Mouse (Mus musculus) intestine, postnatal 0 days (tissue): ENCODE results near the gene Hrnr. TPM values are rescaled to one million over a fixed set of nuclear protein-coding genes. Genes with fewer than 3 reads are reported as not detected.

Source experiments
- ATAC-seq: fragments of 200-750 bp; cut with Nextera tagmentation; 2 replicates; pipeline ENCODE4 v1.8.0; 2017; ENCODE audit warnings: mild to moderate bottlenecking, moderate TSS enrichment, moderate library complexity
- H3K27ac ChIP-seq: fragments of 300-500 bp; sonication (generic); 2 replicates; pipeline ENCODE4 v1.5.1; 2014; ENCODE audit warnings: mild to moderate bottlenecking, low read depth, low read length, moderate library complexity
- H3K27me3 ChIP-seq: fragments of 300-500 bp; sonication (generic); replicated peaks from 2 replicates; pipeline ENCODE4 v1.6.1; 2014; ENCODE audit warnings: low read length, mixed read lengths; ENCODE audit not compliant: control insufficient read depth, insufficient read depth
- H3K36me3 ChIP-seq: fragments of 300-500 bp; sonication (generic); 2 replicates; pipeline ENCODE4 v1.6.1; 2014; ENCODE audit warnings: mild to moderate bottlenecking, moderate library complexity; ENCODE audit not compliant: control insufficient read depth, insufficient read depth
- H3K4me1 ChIP-seq: fragments of 300-500 bp; sonication (generic); replicated peaks from 2 replicates; pipeline ENCODE4 v1.6.1; 2014; ENCODE audit warnings: antibody characterized with exemption, low read length, mixed read lengths; ENCODE audit not compliant: control insufficient read depth, insufficient read depth
- H3K4me2 ChIP-seq: fragments of 300-500 bp; sonication (generic); replicated peaks from 2 replicates; pipeline ENCODE4 v1.6.1; 2014; ENCODE audit warnings: low read depth, mild to moderate bottlenecking, moderate library complexity
- H3K4me3 ChIP-seq: fragments of 300-500 bp; sonication (generic); 2 replicates; pipeline ENCODE4 v1.5.1; 2014; ENCODE audit warnings: low read depth, low read length
- H3K9ac ChIP-seq: fragments of 300-500 bp; sonication (generic); 2 replicates; pipeline ENCODE4 v1.6.1; 2014; ENCODE audit warnings: mild to moderate bottlenecking, low read depth, low read length
- H3K9me3 ChIP-seq: fragments of 300-500 bp; sonication (generic); 2 replicates; pipeline ENCODE4 v1.6.1; 2016; ENCODE audit warnings: mixed run types; ENCODE audit not compliant: control insufficient read depth
- CTCF ChIP-seq: sonication (generic); IDR thresholded peaks from 2 replicates; pipeline ENCODE4 v1.5.1; 2016; ENCODE audit warnings: low read depth, mild to moderate bottlenecking, control low read depth, antibody characterized with exemption, moderate library complexity
- WGBS: fragments of 180-500 bp; shearing (Covaris S2); extraction: QIAGEN DNeasy Blood & Tissue Kit; methylation state at CpG from one replicate; pipeline ENCODE4 v1.1.7; 2014; 5-methylcytosine and 5-hydroxymethylcytosine counted together
- polyA plus RNA-seq: library from polyadenylated mRNA; unstranded; fragments of >200 nt; fragmentation: Nextera tagmentation; extraction: Ambion mirVana; gene quantifications from 2 replicates; pipeline ENCODE4 v1.2.1, GENCODE M21; 2015

The Hrnr gene
- polyA plus RNA-seq, 1 experiment from 2014 or later = not detected

DNA sequence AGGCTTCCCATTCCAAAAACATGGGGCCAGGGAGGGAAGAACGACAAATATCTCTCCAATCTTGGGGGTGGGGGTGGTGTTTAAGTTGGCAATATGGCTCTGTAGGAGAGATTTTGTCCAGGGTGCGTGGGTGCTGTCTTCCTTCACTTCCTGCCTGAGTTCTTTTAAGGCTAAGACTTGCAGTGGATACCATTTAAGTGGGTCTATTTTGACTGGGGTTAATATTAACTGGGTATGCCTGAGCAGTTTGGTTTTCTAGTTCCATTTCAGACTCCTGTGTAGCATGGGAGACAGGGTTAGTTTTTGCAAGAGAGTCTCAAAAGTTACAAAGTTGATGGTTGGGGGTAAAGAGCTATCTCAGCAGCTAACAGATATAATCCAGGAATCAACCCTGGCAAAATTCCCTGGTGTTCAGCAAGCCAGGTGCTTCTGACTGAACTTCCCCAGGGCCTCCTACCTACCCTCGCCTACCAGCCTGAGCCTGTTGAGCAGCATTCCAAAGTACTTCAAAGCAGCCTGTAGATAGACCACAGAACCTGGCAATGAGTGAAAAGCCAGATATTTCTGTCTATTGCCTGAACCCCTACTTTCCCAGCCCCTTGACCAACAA, 47.5 kb downstream of the Hrnr start:
- no peaks in the 10 kb centered on the region for H3K4me1 ChIP-seq
- H3K9ac ChIP-seq = no peak overlapping the region
- WGBS = 31% methylated on average over 3 of the region's 3 CpGs
- H3K4me3 ChIP-seq = no peak overlapping the region
- no peak for ATAC-seq
- H3K9me3 ChIP-seq = no peaks in the 10 kb centered on the region
- no peaks in the 10 kb centered on the region for H3K27me3 ChIP-seq
- H3K36me3 ChIP-seq = no peaks in the 10 kb centered on the region
- no peak overlapping the region for H3K4me2 ChIP-seq
- no peak overlapping the region for H3K27ac ChIP-seq
- TF ChIP-seq CTCF = no peak

DNA sequence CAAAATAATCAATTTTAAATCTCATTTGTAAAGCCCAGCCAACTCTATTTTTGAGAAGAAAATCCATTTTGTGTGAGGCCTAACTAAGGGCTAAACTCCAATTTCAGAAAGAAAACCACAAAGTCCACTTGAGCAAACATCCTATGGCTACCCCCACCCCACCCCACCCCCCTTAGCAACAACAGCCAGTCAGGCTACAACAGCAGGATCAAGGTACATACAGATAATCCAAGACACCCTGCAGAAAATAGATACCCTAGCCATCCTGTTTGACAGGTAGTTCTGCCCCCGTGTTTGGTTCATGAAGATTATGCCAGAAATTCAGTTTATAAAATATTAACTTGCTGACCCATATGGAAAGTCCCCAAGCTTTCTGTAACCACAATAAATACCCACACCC, 48.6 kb downstream of the Hrnr start:
- Histone ChIP-seq H3K9me3 (no peaks in the 10 kb centered on the region), H3K9ac (no peak overlapping the region), H3K4me3 (no peak overlapping the region), H3K27ac (no peak overlapping the region), H3K36me3 (no peaks in the 10 kb centered on the region), H3K4me2 (no peak overlapping the region), H3K27me3 (no peaks in the 10 kb centered on the region), H3K4me1 (no peaks in the 10 kb centered on the region)
- WGBS = 22% methylated on average over 1 of the region's 1 CpGs
- ATAC-seq = no peak
- TF ChIP-seq CTCF = no peak

DNA sequence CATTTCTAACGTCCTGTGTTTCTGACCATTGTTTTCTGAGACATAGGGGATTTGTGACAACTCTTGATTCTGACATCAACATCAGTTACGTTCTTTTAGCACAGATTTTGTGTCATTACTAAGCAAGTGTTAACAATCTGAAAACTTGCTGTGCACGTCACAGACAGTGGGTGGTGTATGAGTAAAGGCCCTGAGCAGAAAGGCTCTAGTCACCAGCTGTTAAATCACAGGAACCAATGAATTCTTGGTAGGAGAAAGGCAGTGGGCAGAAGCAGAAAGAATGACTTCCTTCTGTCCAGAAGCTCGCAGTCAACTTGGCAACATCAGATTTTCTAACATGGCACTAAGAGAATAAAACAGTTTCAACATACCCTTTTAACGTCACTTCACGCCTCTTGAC, 53.9 kb downstream of the Hrnr start:
- 84% methylated on average over 6 of the region's 6 CpGs for WGBS

DNA sequence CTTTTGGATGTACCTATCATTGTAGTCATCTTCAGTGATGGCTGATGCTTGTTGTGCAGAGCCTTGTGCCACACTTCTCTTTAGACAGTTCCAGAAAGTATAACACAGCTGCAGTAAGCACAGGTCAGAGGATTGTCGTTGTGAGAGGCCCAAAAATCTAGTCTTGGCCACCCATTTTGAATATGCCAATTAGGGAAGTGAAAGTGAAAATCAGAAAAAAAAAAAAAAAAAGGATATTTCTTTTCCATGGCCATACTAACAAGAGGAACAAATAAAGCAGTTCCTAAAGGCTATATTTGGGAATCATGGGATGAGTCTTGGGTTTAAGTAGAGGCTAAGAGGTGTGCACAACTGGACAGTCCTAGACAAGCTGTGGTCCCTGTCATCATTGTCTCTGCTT, 55.6 kb downstream of the Hrnr start:
- H3K27me3 ChIP-seq = no peaks in the 10 kb centered on the region
- ATAC-seq = no peak
- no peaks in the 10 kb centered on the region for H3K4me1 ChIP-seq
- H3K4me2 ChIP-seq = no peak overlapping the region
- 72% methylated on average over 1 of the region's 1 CpGs for WGBS
- no peaks in the 10 kb centered on the region for H3K9me3 ChIP-seq
- H3K9ac ChIP-seq = no peak overlapping the region
- H3K27ac ChIP-seq = no peak overlapping the region
- no peak overlapping the region for H3K4me3 ChIP-seq
- H3K36me3 ChIP-seq = no peaks in the 10 kb centered on the region
- no peak for TF ChIP-seq CTCF

More for the DNA sequence above, 53.9 kb downstream of the Hrnr start:
- Histone ChIP-seq H3K9me3 (no peaks in the 10 kb centered on the region), H3K36me3 (no peaks in the 10 kb centered on the region), H3K27ac (no peak overlapping the region), H3K27me3 (no peaks in the 10 kb centered on the region), H3K9ac (no peak overlapping the region), H3K4me1 (no peaks in the 10 kb centered on the region), H3K4me3 (no peak overlapping the region), H3K4me2 (no peak overlapping the region)
- no peak for ATAC-seq
- TF ChIP-seq CTCF = no peak

DNA sequence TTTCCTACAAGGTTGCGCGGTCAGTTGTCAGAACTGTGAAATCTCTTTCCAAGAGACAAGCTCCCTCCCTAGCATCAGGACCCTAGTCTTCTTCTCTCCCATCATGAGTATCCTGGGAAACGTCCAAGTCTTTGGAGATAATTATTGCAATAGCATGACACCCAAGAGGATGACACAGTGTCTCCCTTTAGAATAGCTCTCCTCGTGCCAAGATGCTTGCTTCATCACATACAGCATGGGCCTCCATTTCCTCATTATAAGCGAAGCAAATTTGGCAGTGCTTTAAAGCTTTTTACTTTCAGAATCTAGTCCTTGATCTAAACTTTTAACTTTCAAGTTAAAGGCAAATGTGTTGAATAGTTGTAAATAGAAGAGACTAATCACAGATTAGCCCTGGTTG, 56.1 kb downstream of the Hrnr start:
- no peaks in the 10 kb centered on the region for H3K36me3 ChIP-seq
- no peaks in the 10 kb centered on the region for H3K9me3 ChIP-seq
- H3K4me3 ChIP-seq = no peak overlapping the region
- 85% methylated on average over 5 of the region's 5 CpGs for WGBS
- H3K27ac ChIP-seq = no peak overlapping the region
- ATAC-seq = no peak
- H3K9ac ChIP-seq = no peak overlapping the region
- TF ChIP-seq CTCF = no peak
- H3K27me3 ChIP-seq = no peaks in the 10 kb centered on the region
- H3K4me2 ChIP-seq = no peak overlapping the region
- H3K4me1 ChIP-seq = no peaks in the 10 kb centered on the region

DNA sequence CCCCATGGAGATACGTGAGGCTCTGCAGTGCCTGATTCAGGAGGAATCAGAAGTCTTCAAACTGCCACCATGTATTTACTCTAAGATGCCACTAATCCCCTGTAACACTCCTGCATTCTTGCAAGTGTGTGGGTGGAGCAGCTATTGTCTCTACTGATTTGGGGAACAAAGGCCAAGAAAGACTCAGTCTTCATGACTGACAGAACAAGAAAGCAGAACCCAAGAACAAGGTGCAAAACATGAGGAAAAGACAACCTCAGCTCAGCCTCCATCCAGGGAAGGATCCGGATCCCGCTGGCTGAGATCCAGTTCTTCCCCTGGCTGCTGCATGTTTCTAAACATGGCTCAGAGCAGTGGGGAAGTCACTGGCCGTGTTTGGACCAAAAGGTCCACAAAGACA, 58.6 kb downstream of the Hrnr start:
- Histone ChIP-seq H3K4me3 (no peak overlapping the region), H3K4me2 (no peak overlapping the region), H3K9me3 (no peaks in the 10 kb centered on the region), H3K36me3 (no peaks in the 10 kb centered on the region), H3K9ac (no peak overlapping the region), H3K4me1 (no peaks in the 10 kb centered on the region), H3K27ac (no peak overlapping the region), H3K27me3 (no peaks in the 10 kb centered on the region)
- no peak for TF ChIP-seq CTCF
- ATAC-seq = no peak
- WGBS = 62% methylated on average over 4 of the region's 4 CpGs

Other genes starting within 250 kb of the Hrnr start
- not detected in 2 replicates for gene Crnn, start 175.0 kb upstream of the Hrnr start, polyA plus RNA-seq
- gene Flg2, start 122.5 kb upstream of the Hrnr start, polyA plus RNA-seq = not detected in 2 replicates
- not detected in 2 replicates for gene Flg, start 46.2 kb upstream of the Hrnr start, polyA plus RNA-seq
- gene Rptn, start 74.0 kb downstream of the Hrnr start, polyA plus RNA-seq = not detected in 2 replicates
- gene Tchh, start 122.6 kb downstream of the Hrnr start, polyA plus RNA-seq = 2.5 and 3.7 TPM in 2 replicates
- gene Tchhl1, start 149.0 kb downstream of the Hrnr start, polyA plus RNA-seq = 0.12 and 0.27 TPM in 2 replicates
- gene S100a11, start 200.7 kb downstream of the Hrnr start, polyA plus RNA-seq = 965 and 1,093 TPM in 2 replicates
- gene S100a10, start 235.3 kb downstream of the Hrnr start, polyA plus RNA-seq = 733 and 887 TPM in 2 replicates